Mouse (Mus musculus) 3T3-L1 (cell line): Measurements from ENCODE around the gene Epha5.

Experiments used
- DNase-seq: peaks from one replicate; pipeline ENCODE4 v3.0.0-alpha.2; 2015; ENCODE audit warnings: low read depth, low spot score

Gene Epha5

GRCm38 (mm10) chr5:84313619-84314018, 103.6 kb downstream of the Epha5 start:
- DNase-seq, result no peak

- no peak for DNase-seq
Measured at GRCm38 (mm10) chr5:84298878-84299736, 118.1 kb downstream of the Epha5 start.

GRCm38 (mm10) chr5:84289429-84289977, 127.7 kb downstream of the Epha5 start:
- DNase-seq, result no peak

- DNase-seq, result no peak
Measured at GRCm38 (mm10) chr5:84281290-84282017, 135.7 kb downstream of the Epha5 start.

GRCm38 (mm10) chr5:84276996-84277395, 140.2 kb downstream of the Epha5 start:
- DNase-seq, result no peak

- DNase-seq, result no peak
Measured at GRCm38 (mm10) chr5:84265407-84265806, 151.8 kb downstream of the Epha5 start.

GRCm38 (mm10) chr5:84263999-84264398, 153.2 kb downstream of the Epha5 start:
- no peak for DNase-seq

- no peak for DNase-seq
Measured at GRCm38 (mm10) chr5:84229971-84230370, 187.2 kb downstream of the Epha5 start.

- no peak for DNase-seq
Measured at GRCm38 (mm10) chr5:84208609-84209008, 208.6 kb downstream of the Epha5 start.

- DNase-seq, result no peak
Measured at GRCm38 (mm10) chr5:84193348-84193747, 223.8 kb downstream of the Epha5 start.

GRCm38 (mm10) chr5:84184189-84184588, 233.0 kb downstream of the Epha5 start:
- no peak for DNase-seq

GRCm38 (mm10) chr5:84153095-84153494, 264.1 kb downstream of the Epha5 start:
- no peak for DNase-seq

GRCm38 (mm10) chr5:84142138-84142537, 275.0 kb downstream of the Epha5 start:
- DNase-seq, result no peak

- DNase-seq, result no peak
Measured at GRCm38 (mm10) chr5:84095947-84096346, 321.2 kb downstream of the Epha5 start.

GRCm38 (mm10) chr5:84081321-84081720, 335.9 kb downstream of the Epha5 start:
- DNase-seq, result no peak

- DNase-seq, result no peak
Measured at GRCm38 (mm10) chr5:84070976-84071375, 346.2 kb downstream of the Epha5 start.

- DNase-seq, result no peak
Measured at GRCm38 (mm10) chr5:84053880-84054279, 363.3 kb downstream of the Epha5 start.

GRCm38 (mm10) chr5:84037250-84037963, 379.8 kb downstream of the Epha5 start:
- no peak for DNase-seq
